Mouse (Mus musculus): ENCODE measurements at regions not wholly inside any gene's neighbourhood (a gene's known extent, or its start where the extent isn't known, plus 50 kb on each side); places are given as distances from the start of the nearest gene placed in this dataset.

- no peak for DNase-seq
Observed at GRCm38 (mm10) chr16:51911109-51911765, 119.8 kb upstream of the Cblb start.

GRCm38 (mm10) chr16:51915034-51915928, 115.7 kb upstream of the Cblb start:
- DNase-seq = no peak

GRCm38 (mm10) chr16:51915929-51916308, 115.1 kb upstream of the Cblb start:
- no peak for DNase-seq

GRCm38 (mm10) chr16:51916337-51916736, 114.7 kb upstream of the Cblb start:
- no peak for DNase-seq

- DNase-seq = no peak
Observed at GRCm38 (mm10) chr16:51916820-51917219, 114.2 kb upstream of the Cblb start.

GRCm38 (mm10) chr16:51917540-51917939, 113.5 kb upstream of the Cblb start:
- no peak for DNase-seq

- DNase-seq = no peak
Observed at GRCm38 (mm10) chr16:51921025-51921424, 110.0 kb upstream of the Cblb start.

- no peak for DNase-seq
Observed at GRCm38 (mm10) chr16:51922589-51922988, 108.4 kb upstream of the Cblb start.

GRCm38 (mm10) chr16:51925639-51926038, 105.4 kb upstream of the Cblb start:
- no peak for DNase-seq

GRCm38 (mm10) chr16:51933122-51933521, 97.9 kb upstream of the Cblb start:
- no peak for DNase-seq

- DNase-seq = no peak
Observed at GRCm38 (mm10) chr16:51933965-51934364, 97.1 kb upstream of the Cblb start.

GRCm38 (mm10) chr16:51937298-51937697, 93.7 kb upstream of the Cblb start:
- no peak for DNase-seq

GRCm38 (mm10) chr16:51939061-51939460, 92.0 kb upstream of the Cblb start:
- DNase-seq = no peak

GRCm38 (mm10) chr16:51940574-51940973, 90.5 kb upstream of the Cblb start:
- no peak for DNase-seq

GRCm38 (mm10) chr16:51942431-51943130, 88.4 kb upstream of the Cblb start:
- no peak for DNase-seq

- DNase-seq = peak; percentile 5
Observed at GRCm38 (mm10) chr16:51967051-51967845, 63.8 kb upstream of the Cblb start.

Measured in lung, postnatal 14 days (tissue).